Mouse (Mus musculus) intestine, embryonic 16.5 days (tissue): ENCODE results near the gene Olfml2a. TPM values are rescaled to one million over a fixed set of nuclear protein-coding genes. Genes with fewer than 3 reads are reported as not detected.

Source experiments
- ATAC-seq: fragments of 200-750 bp; cut with Nextera tagmentation; 2 replicates; pipeline ENCODE4 v1.8.0; 2017; ENCODE audit warnings: moderate TSS enrichment, moderate library complexity
- H3K27ac ChIP-seq: fragments of 300-500 bp; sonication (generic); 2 replicates; pipeline ENCODE4 v1.5.1; 2014; ENCODE audit warnings: mild to moderate bottlenecking, low read length
- H3K27me3 ChIP-seq: fragments of 300-500 bp; sonication (generic); replicated peaks from 2 replicates; pipeline ENCODE4 v1.6.1; 2014; ENCODE audit warnings: low read length, control low read depth, mixed read lengths; ENCODE audit not compliant: control insufficient read depth, insufficient read depth
- H3K36me3 ChIP-seq: fragments of 300-500 bp; sonication (generic); 2 replicates; pipeline ENCODE4 v1.6.1; 2014; ENCODE audit warnings: low read length, control low read depth; ENCODE audit not compliant: control insufficient read depth, insufficient read depth
- H3K4me1 ChIP-seq: fragments of 300-500 bp; sonication (generic); 2 replicates; pipeline ENCODE4 v1.6.1; 2014; ENCODE audit warnings: low read length, control low read depth, mixed read lengths; ENCODE audit not compliant: control insufficient read depth, insufficient read depth
- H3K4me2 ChIP-seq: fragments of 300-500 bp; sonication (generic); 2 replicates; pipeline ENCODE4 v1.6.1; 2014; ENCODE audit warnings: low read depth, low read length, control low read depth
- H3K4me3 ChIP-seq: fragments of 300-500 bp; sonication (generic); 2 replicates; pipeline ENCODE4 v1.5.1; 2014; ENCODE audit warnings: mild to moderate bottlenecking, low read length
- H3K9ac ChIP-seq: fragments of 300-500 bp; sonication (generic); 2 replicates; pipeline ENCODE4 v1.6.1; 2014; ENCODE audit warnings: low read depth, low read length
- H3K9me3 ChIP-seq: fragments of 300-500 bp; sonication (generic); 2 replicates; pipeline ENCODE4 v1.6.1; 2016; ENCODE audit warnings: low read length, control low read depth; ENCODE audit not compliant: control insufficient read depth
- WGBS: fragments of 180-500 bp; shearing (Covaris S2); extraction: QIAGEN DNeasy Blood & Tissue Kit; methylation state at CpG from one replicate; pipeline ENCODE4 v1.1.7; 2014; 5-methylcytosine and 5-hydroxymethylcytosine counted together
- polyA plus RNA-seq: library from polyadenylated mRNA; unstranded; fragments of >200 nt; fragmentation: Nextera tagmentation; extraction: Ambion mirVana; gene quantifications from 2 replicates; pipeline ENCODE4 v1.2.1, GENCODE M21; 2015

The Olfml2a gene
- polyA plus RNA-seq, 1 experiment from 2014 or later, result 1.8 TPM

GRCm38 (mm10) chr2:38923471-38923870, 8.3 kb upstream of the Olfml2a start:
- H3K9me3 ChIP-seq, result no peaks in the 10 kb centered on the region
- no peak overlapping the region for H3K4me3 ChIP-seq
- no peak overlapping the region for H3K27ac ChIP-seq
- no peaks in the 10 kb centered on the region for H3K36me3 ChIP-seq
- 31% methylated on average over 3 of the region's 3 CpGs for WGBS
- H3K4me1 ChIP-seq, result peaks cover 9% of the 10 kb centered on the region; the same call in 1 of the 2 replicates
- no peak overlapping the region for H3K4me2 ChIP-seq
- H3K27me3 ChIP-seq, result no peaks in the 10 kb centered on the region
- H3K9ac ChIP-seq, result no peak overlapping the region
- ATAC-seq, result no peak

GRCm38 (mm10) chr2:38923911-38924310, 7.9 kb upstream of the Olfml2a start:
- Histone ChIP-seq H3K9ac (no peak overlapping the region), H3K36me3 (no peaks in the 10 kb centered on the region), H3K27ac (no peak overlapping the region), H3K4me2 (no peak overlapping the region), H3K27me3 (no peaks in the 10 kb centered on the region), H3K4me1 (peaks cover 9% of the 10 kb centered on the region; the same call in 1 of the 2 replicates), H3K4me3 (no peak overlapping the region), H3K9me3 (no peaks in the 10 kb centered on the region)
- 51% methylated on average over 2 of the region's 2 CpGs for WGBS
- no peak for ATAC-seq

GRCm38 (mm10) chr2:38924571-38924970, 7.2 kb upstream of the Olfml2a start:
- H3K9ac ChIP-seq, result no peak overlapping the region
- H3K27me3 ChIP-seq, result no peaks in the 10 kb centered on the region
- no peak for ATAC-seq
- H3K4me2 ChIP-seq, result peak overlapping the region; percentile 91
- peaks cover 9% of the 10 kb centered on the region; the same call in 1 of the 2 replicates for H3K4me1 ChIP-seq
- H3K9me3 ChIP-seq, result no peaks in the 10 kb centered on the region
- H3K36me3 ChIP-seq, result no peaks in the 10 kb centered on the region
- no peak overlapping the region for H3K27ac ChIP-seq
- H3K4me3 ChIP-seq, result peak overlapping the region; percentile 89
- WGBS, result 12% methylated on average over 10 of the region's 10 CpGs

GRCm38 (mm10) chr2:38925171-38926080, 6.4 kb upstream of the Olfml2a start:
- ATAC-seq, result peak; percentile 63

GRCm38 (mm10) chr2:38926145-38926891, 5.5 kb upstream of the Olfml2a start:
- H3K9me3 ChIP-seq, result no peaks in the 10 kb centered on the region
- under 1% methylated on average over 51 of the region's 53 CpGs for whole genome bisulfite sequencing
- peaks cover 9% of the 10 kb centered on the region; the same call in 1 of the 2 replicates for H3K4me1 ChIP-seq
- no peaks in the 10 kb centered on the region for H3K36me3 ChIP-seq
- peak; percentile 94 for ATAC-seq
- peak overlapping the region; percentile 91 for H3K27ac ChIP-seq
- H3K4me2 ChIP-seq, result peak overlapping the region; percentile 91
- H3K4me3 ChIP-seq, result peak overlapping the region; percentile 89
- no peaks in the 10 kb centered on the region for H3K27me3 ChIP-seq
- H3K9ac ChIP-seq, result peak overlapping the region; percentile 80

More at GRCm38 (mm10) chr2:38925171-38926080, 6.4 kb upstream of the Olfml2a start:
- no peaks in the 10 kb centered on the region for H3K27me3 ChIP-seq
- peak overlapping the region; percentile 91 for H3K4me2 ChIP-seq
- WGBS, result under 1% methylated on average over 49 of the region's 51 CpGs
- peak overlapping the region; percentile 80 for H3K9ac ChIP-seq
- H3K9me3 ChIP-seq, result no peaks in the 10 kb centered on the region
- H3K27ac ChIP-seq, result peak overlapping the region; percentile 91
- H3K4me1 ChIP-seq, result peaks cover 9% of the 10 kb centered on the region; the same call in 1 of the 2 replicates
- no peaks in the 10 kb centered on the region for H3K36me3 ChIP-seq
- H3K4me3 ChIP-seq, result peak overlapping the region; percentile 89

- Histone ChIP-seq H3K4me1 (peaks cover 13% of the 10 kb centered on the region; the same call in 1 of the 2 replicates), H3K36me3 (no peaks in the 10 kb centered on the region), H3K27ac (no peak within 1 kb of the TSS; the same call in 1 of the 2 replicates), H3K9me3 (no peaks in the 10 kb centered on the region), H3K4me3 (peak within 1 kb of the TSS; percentile 50), H3K4me2 (peak within 1 kb of the TSS; percentile 88), H3K27me3 (no peaks in the 10 kb centered on the region), H3K9ac (no peak within 1 kb of the TSS; the same call in 1 of the 2 replicates)
- 6% methylated on average over 19 of the region's 19 CpGs for WGBS
- ATAC-seq, result peak; percentile 43
These were observed 4.4 kb upstream of the Olfml2a start, which contains the start of gene Nr6a1 for GRCm38 (mm10) chr2:38927115-38927979. Gene Nr6a1, minus strand, starts transcription at chr2:38927688.

- whole genome bisulfite sequencing, result 63% methylated on average over 2 of the region's 2 CpGs
- Histone ChIP-seq H3K36me3 (no peaks in the 10 kb centered on the region), H3K4me3 (no peak overlapping the region), H3K27ac (no peak overlapping the region), H3K27me3 (no peaks in the 10 kb centered on the region), H3K4me2 (no peak overlapping the region), H3K4me1 (peaks cover 7% of the 10 kb centered on the region; the same call in 1 of the 2 replicates), H3K9ac (0 out of 2 replicates have a peak overlapping the region, but pooled peaks have one; percentile 28), H3K9me3 (no peaks in the 10 kb centered on the region)
- no peak for ATAC-seq
These were observed 1.5 kb upstream of the Olfml2a start for GRCm38 (mm10) chr2:38930269-38930668.

GRCm38 (mm10) chr2:38933931-38934330, 2.2 kb downstream of the Olfml2a start:
- no peak for ATAC-seq
- H3K4me3 ChIP-seq, result no peak overlapping the region
- no peak overlapping the region for H3K4me2 ChIP-seq
- no peaks in the 10 kb centered on the region for H3K36me3 ChIP-seq
- no peak overlapping the region for H3K27ac ChIP-seq
- no peaks in the 10 kb centered on the region for H3K27me3 ChIP-seq
- 24% methylated on average over 2 of the region's 2 CpGs for WGBS
- H3K9me3 ChIP-seq, result no peaks in the 10 kb centered on the region
- H3K4me1 ChIP-seq, result peaks cover 4% of the 10 kb centered on the region; the same call in 1 of the 2 replicates
- no peak overlapping the region for H3K9ac ChIP-seq
